Comparison of ENCODE assay signal across 9 mouse cellular contexts in genomic region chr2:24386964-24387320, GRCm38 (mm10). TPM values are rescaled to one million over a fixed set of nuclear protein-coding genes. Genes with fewer than 3 reads are reported as not detected.
DNase-seq lines count a peak whose midpoint lies in the region; ATAC-seq lines count a peak whose summit lies in the region.
"Had no signal": no experiment of that assay in that cellular context is flagged by ENCODE, and none has a peak within 500 bp of the region (broad histone marks: within the 10 kb centered on the region; RNA-seq: fewer than 3 reads in every experiment).

No protein-coding gene starts in this region.

- H3K4me3 ChIP-seq in heart, embryonic 13.5 days: 0 out of 2 replicates have a peak overlapping the region, but pooled peaks have one; percentile 9
- H3K4me3 ChIP-seq in liver, embryonic 15.5 days (replicated peaks): peak overlapping the region; percentile 56
- no peak overlapping the region for H3K4me3 ChIP-seq in midbrain, embryonic 10.5 days
- no peak overlapping the region for H3K4me3 ChIP-seq in midbrain, embryonic 15.5 days

- H3K9me3 ChIP-seq in heart, embryonic 13.5 days: no peaks in the 10 kb centered on the region
- no peaks in the 10 kb centered on the region for H3K9me3 ChIP-seq in liver, embryonic 15.5 days (replicated peaks)
- no peaks in the 10 kb centered on the region for H3K9me3 ChIP-seq in midbrain, embryonic 10.5 days (replicated peaks)
- no peaks in the 10 kb centered on the region for H3K9me3 ChIP-seq in midbrain, embryonic 15.5 days

- 91% methylated on average over 2 of the region's 2 CpGs for WGBS in heart, embryonic 13.5 days
- 19% methylated on average over 2 of the region's 2 CpGs for WGBS in liver, embryonic 15.5 days (ENCODE audit: insufficient replicate concordance)
- WGBS in midbrain, embryonic 10.5 days: 91% methylated on average over 2 of the region's 2 CpGs
- WGBS in midbrain, embryonic 15.5 days: 88% methylated on average over 2 of the region's 2 CpGs

- H3K27ac ChIP-seq in heart, embryonic 13.5 days (replicated peaks): no peak overlapping the region
- peak overlapping the region; percentile 85; the same call in 1 of the 2 replicates for H3K27ac ChIP-seq in liver, embryonic 15.5 days (replicated peaks)
- H3K27ac ChIP-seq in midbrain, embryonic 10.5 days (replicated peaks): no peak overlapping the region
- H3K27ac ChIP-seq in midbrain, embryonic 15.5 days: no peak overlapping the region

- no peaks in the 10 kb centered on the region for H3K4me1 ChIP-seq in heart, embryonic 13.5 days
- peaks cover 49% of the 10 kb centered on the region for H3K4me1 ChIP-seq in liver, embryonic 15.5 days (replicated peaks)
- no peaks in the 10 kb centered on the region for H3K4me1 ChIP-seq in midbrain, embryonic 10.5 days
- no peaks in the 10 kb centered on the region for H3K4me1 ChIP-seq in midbrain, embryonic 15.5 days

- H3K9ac ChIP-seq in heart, embryonic 13.5 days: no peak overlapping the region
- peak overlapping the region; percentile 40 for H3K9ac ChIP-seq in liver, embryonic 15.5 days
- H3K9ac ChIP-seq in midbrain, embryonic 15.5 days: no peak overlapping the region

- no peak for ATAC-seq in heart, embryonic 13.5 days (ENCODE audit: extremely low read depth, insufficient number of reproducible peaks, low FRiP score, low TSS enrichment)
- ATAC-seq in liver, embryonic 15.5 days (ENCODE audit: insufficient read depth): no peak
- no peak for ATAC-seq in midbrain, embryonic 15.5 days (replicated peaks)

- H3K27me3 ChIP-seq in heart, embryonic 13.5 days (replicated peaks): no peaks in the 10 kb centered on the region
- H3K27me3 ChIP-seq in liver, embryonic 15.5 days: no peaks in the 10 kb centered on the region
- H3K27me3 ChIP-seq in midbrain, embryonic 10.5 days (ENCODE audit: low read depth, poor library complexity, severe bottlenecking): no peaks in the 10 kb centered on the region
- no peaks in the 10 kb centered on the region for H3K27me3 ChIP-seq in midbrain, embryonic 15.5 days (replicated peaks)

- H3K4me2 ChIP-seq in heart, embryonic 13.5 days: no peak overlapping the region
- H3K4me2 ChIP-seq in liver, embryonic 15.5 days: peak overlapping the region; percentile 73
- H3K4me2 ChIP-seq in midbrain, embryonic 15.5 days: no peak overlapping the region

- H3K36me3 ChIP-seq in heart, embryonic 13.5 days: no peaks in the 10 kb centered on the region
- H3K36me3 ChIP-seq in liver, embryonic 15.5 days (replicated peaks): no peaks in the 10 kb centered on the region; the same call in 1 of the 2 replicates
- no peaks in the 10 kb centered on the region for H3K36me3 ChIP-seq in midbrain, embryonic 10.5 days
- H3K36me3 ChIP-seq in midbrain, embryonic 15.5 days (replicated peaks): no peaks in the 10 kb centered on the region

- no peak for DNase-seq in heart, adult 9 months (ENCODE audit: low spot score in 2 of 2)
- peak; percentile 10 for DNase-seq in thymus, postnatal 0 days (ENCODE audit: low spot score)
- no peak for DNase-seq in thymus, adult 18-20 months
- no peak for DNase-seq in midbrain, embryonic 10.5 days (ENCODE audit: low spot score)
- no peak for DNase-seq in frontal cortex, postnatal 25 days (ENCODE audit: low spot score in 2 of 2)
- DNase-seq: kidney, postnatal 4 days had no signal

RNA-seq across cellular contexts. Expression of gene Psd4, which starts 19.6 kb away (rescaled TPM):
- 0.96 and 1.1 TPM in 2 replicates for polyA plus RNA-seq in heart, embryonic 13.5 days (2015; fragmentation: Nextera tagmentation; extraction: Ambion mirVana)
- 39.5 and 42.1 TPM in 2 replicates for polyA plus RNA-seq in thymus, postnatal 0 days (2015; fragmentation: Nextera tagmentation; extraction: Ambion mirVana)
- polyA plus RNA-seq in liver, embryonic 15.5 days (2015; fragmentation: Nextera tagmentation; extraction: Ambion mirVana): 7.6 and 8.1 TPM in 2 replicates
- polyA plus RNA-seq in midbrain, embryonic 10.5 days (2016; fragmentation: Nextera tagmentation; extraction: Ambion mirVana): 0.46 and 1.1 TPM in 2 replicates
- polyA plus RNA-seq in midbrain, embryonic 15.5 days (2015; fragmentation: Nextera tagmentation; extraction: Ambion mirVana): 0.69 and 0.72 TPM in 2 replicates

RNA-seq across cellular contexts. Expression of gene Il1rn, which starts 50.3 kb away (rescaled TPM):
- 0.47 and 0.62 TPM in 2 replicates for polyA plus RNA-seq in heart, embryonic 13.5 days (2015; fragmentation: Nextera tagmentation; extraction: Ambion mirVana)
- polyA plus RNA-seq in thymus, postnatal 0 days (2015; fragmentation: Nextera tagmentation; extraction: Ambion mirVana): 3.9 TPM in 2 replicates
- polyA plus RNA-seq in liver, embryonic 15.5 days (2015; fragmentation: Nextera tagmentation; extraction: Ambion mirVana): 8.2 and 12.0 TPM in 2 replicates
- polyA plus RNA-seq in midbrain, embryonic 10.5 days (2016; fragmentation: Nextera tagmentation; extraction: Ambion mirVana): not detected in 2 replicates
- 0.72 TPM in 1 of 2 replicates, not detected in the other for polyA plus RNA-seq in midbrain, embryonic 15.5 days (2015; fragmentation: Nextera tagmentation; extraction: Ambion mirVana)

Comparison
In these comparisons a context has a peak if more than half of its experiments do, and no peak if none do; other contexts are left out.
1. H3K4me3 ChIP-seq: peak in heart, embryonic 13.5 days (single experiment) and liver, embryonic 15.5 days (single experiment); none in midbrain, embryonic 10.5 days (single experiment) and midbrain, embryonic 15.5 days (single experiment).